Mouse (Mus musculus) gastrocnemius, postnatal 36 days (tissue): ENCODE measurements around the gene Trarg1. TPM values are rescaled to one million over a fixed set of nuclear protein-coding genes. Genes with fewer than 3 reads are reported as not detected.
A peak's percentile ranks its signal among the peaks of the same experiment; 100 is the strongest.
"Not testable (repeated sequence)": the region's sequence is repeated elsewhere in the genome, so short reads cannot be mapped to it uniquely, and the experiment has no call there.

Experiments
- DNase-seq, 2 experiments: peaks; one replicate each; pipeline ENCODE4 v3.0.0; 2022
- intact Hi-C: fragments of 180-260 bp; cut with DNase I; formaldehyde crosslinking; loops from one replicate; pipeline ENCODE4 v1.15.1; 2025
- long read RNA-seq, 2 experiments: library from polyadenylated mRNA; stranded (forward); transcript quantifications; one replicate each; pipeline ENCODE4 v2.0.0; 2021
- total RNA-seq, 2 experiments: library from RNA; stranded (reverse); gene quantifications; 2 replicates each; pipeline ENCODE4 v1.2.3; 2021

Trarg1 gene
- total RNA-seq, result 1 to 10 TPM; 1.0 to 2.1 TPM
- long read RNA-seq, experiment 1, partial matches to known transcripts, result 0 of 1 reads
- long read RNA-seq, experiment 1, other reads (novel, unspliced or antisense), result 1 of 1 reads
- long read RNA-seq, experiment 2, result 0 reads

DNA sequence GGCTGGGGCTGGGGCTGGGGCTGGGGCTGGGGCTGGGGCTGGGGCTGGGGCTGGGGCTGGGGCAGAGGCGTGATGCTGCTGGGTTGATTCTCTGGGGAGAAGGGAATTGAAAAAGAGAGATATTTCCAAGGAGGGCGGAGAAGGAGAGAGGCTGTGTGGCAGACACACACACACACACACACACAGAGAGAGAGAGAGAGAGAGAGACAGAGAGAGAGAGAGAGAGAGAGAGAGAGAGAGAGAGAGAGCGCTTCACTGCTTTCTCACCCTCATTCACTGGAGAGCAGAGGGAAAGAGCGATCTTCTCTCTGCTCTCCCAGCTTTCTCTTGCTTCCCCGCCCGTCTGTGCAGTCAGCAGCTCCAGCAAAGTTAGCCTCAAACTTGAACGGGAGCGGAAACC lies at the start of gene Trarg1:
Trarg1 (plus strand) TSS at position 301 of the 400 bp plus-strand sequence.
- DNase-seq, result not testable (repeated sequence)
- intact Hi-C loops, result loop anchor here (5.0 kb wide), 2 partner anchors 63 to 213 kb away; no protein-coding TSS in a partner anchor

DNA sequence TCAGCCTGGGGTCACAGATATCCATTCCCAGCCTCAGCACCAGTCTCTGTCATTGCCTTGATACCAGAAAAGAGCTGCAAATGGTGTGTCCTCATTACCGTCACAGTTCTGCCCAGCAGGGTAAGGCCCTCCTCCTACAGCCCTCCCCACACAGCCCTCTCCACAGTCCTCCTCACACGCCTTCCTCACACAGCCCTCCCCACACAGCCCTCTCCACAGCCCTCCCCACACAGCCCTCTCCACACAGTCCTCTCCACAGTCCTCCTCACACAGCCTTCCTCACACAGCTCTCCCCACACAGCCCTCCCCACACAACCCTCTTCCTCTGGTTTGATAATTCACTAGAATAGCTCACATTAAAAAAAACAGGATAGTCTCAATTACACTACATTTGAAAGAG lies 49.6 kb upstream of the Trarg1 start:
- DNase-seq, result no peak
- intact Hi-C loops, result no loop called here

DNA sequence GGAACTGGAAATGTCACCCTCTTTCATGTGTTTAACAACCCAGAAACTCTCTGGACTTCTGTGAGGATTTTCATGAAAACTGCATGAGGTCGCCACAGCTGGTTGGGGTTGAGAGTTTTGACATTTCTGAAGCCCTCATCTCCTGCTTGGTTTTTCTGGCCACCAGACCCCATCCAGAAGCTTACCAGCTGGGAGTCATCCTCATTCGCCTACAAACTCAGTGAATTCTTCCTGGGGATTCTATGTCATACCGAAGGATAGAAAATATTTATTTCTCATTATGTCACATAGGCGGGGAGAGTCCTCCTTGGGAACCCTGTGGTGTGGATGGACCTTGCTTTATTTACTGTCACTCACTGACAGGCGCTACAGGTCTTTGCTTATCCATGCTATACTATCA lies 49.1 kb upstream of the Trarg1 start:
- intact Hi-C loops, result no loop called here
- DNase-seq, result no peak

DNA sequence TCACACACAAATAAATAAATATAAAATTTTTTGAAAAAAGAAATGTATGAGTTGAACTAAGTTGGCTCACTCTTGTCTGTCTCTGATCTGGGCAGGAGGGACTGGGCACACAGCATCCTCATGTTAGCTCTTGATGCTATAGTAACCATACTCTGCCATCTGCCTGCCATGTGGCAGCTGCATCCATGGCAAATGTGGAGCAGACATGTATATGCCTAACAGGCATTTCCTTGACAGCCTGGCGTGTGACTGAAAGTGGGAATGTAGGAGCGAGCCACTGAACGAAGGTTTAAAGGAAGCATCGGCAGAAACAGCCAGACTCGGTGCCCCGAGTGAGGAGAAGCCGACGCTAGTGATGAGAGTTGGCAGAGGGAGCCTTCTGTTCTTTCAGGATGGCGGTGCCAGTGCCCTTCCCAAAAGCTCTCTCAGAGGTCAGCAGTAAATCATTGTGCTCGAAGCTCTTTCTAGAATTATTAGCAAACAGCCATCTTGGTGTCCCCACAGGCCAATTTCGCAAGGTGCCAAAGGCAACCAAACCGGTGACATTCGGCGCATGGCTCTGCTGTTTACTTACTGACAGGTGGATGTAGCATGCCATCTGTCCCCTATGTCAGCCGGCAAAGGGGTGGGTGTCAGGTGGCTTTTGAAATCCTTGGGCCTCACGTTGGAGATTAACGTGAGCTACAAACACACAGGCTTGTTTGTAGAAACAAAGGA lies 40.2 kb upstream of the Trarg1 start:
- no peak for DNase-seq
- intact Hi-C loops, result no loop called here

DNA sequence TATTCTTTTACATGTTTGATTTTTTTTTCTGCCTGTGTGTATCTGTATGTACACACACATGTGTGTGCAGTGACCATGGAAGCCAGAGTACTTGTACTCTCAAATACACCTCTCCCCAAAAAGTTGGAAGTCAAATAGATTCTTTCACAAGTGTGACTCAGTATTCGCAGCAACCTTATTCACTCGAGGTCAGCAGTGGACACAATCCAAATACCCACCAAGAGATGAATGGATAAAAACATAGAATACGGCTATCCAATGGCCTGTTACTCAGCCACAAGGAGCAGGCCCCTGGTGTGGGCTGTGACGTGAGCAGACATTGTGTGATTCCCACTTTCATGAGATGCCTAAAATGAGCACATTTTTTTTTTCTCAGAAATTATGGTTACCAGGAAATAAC lies 39.4 kb upstream of the Trarg1 start:
- no peak for DNase-seq
- intact Hi-C loops, result no loop called here

DNA sequence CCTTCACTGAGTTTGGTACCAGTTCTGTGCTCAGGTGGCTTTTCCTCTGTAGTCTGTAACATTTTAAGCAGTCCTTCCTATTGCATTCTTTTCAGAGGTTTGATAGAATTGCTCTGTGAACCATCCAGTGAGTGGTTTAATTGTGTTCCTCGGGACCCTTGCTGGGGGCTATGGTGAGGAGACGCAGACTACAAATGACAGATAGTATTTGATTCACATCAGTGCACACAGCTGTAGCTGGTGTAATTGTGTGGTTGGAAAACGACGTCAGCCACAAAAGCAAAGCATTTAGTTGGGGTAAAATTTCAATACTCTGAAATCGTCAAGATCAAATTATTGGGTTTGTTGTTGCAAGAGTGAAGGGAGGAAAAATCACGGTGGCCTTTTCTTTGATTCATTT lies 35.4 kb upstream of the Trarg1 start:
- DNase-seq, result no peak
- intact Hi-C loops, result no loop called here

DNA sequence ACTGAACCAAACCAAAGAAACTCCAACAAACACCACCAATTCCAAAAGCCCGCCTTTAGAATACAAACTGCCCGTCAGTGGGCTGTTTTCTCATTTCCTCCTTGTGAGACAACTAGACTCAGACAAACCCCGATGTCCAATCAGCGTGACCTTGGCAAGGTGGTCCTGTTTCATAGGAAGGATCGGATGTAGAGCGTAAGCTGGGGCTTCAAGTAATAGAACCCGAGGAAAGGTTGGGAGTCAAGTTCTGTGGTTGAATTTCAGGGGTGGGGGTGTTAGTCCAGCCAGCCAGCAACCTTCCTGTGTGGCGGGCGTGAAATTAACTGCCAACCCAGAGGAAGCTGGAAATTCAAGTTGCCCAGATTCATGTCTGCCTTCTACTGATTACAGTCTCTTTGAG lies 34.6 kb upstream of the Trarg1 start:
- intact Hi-C loops, result loop anchor here (5.0 kb wide), 1 partner anchor 123 kb away; no protein-coding TSS in a partner anchor
- DNase-seq, result no peak

DNA sequence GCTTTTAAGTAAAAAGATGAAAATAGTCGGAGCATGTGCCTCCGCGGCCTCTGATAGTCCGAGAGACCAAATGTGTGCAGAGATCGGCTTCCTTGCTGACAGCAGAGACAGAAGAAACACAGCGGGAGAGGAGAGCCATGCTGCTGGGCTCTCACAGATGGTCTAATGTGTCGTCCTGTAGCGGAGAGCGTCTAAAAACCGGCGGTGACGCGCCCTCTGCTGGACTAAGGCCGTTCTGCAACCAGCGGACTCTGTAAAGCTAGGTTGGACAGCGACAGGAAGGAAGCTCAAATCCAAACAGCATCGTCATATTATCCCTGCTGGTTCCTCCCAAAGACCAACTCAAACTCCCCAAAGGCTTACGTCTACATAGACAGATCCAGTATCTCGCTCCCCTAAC lies 33.7 kb upstream of the Trarg1 start:
- intact Hi-C loops, result loop anchor here (5.0 kb wide), 1 partner anchor 124 kb away; no protein-coding TSS in a partner anchor
- DNase-seq, result peak; percentile 76 to 88

DNA sequence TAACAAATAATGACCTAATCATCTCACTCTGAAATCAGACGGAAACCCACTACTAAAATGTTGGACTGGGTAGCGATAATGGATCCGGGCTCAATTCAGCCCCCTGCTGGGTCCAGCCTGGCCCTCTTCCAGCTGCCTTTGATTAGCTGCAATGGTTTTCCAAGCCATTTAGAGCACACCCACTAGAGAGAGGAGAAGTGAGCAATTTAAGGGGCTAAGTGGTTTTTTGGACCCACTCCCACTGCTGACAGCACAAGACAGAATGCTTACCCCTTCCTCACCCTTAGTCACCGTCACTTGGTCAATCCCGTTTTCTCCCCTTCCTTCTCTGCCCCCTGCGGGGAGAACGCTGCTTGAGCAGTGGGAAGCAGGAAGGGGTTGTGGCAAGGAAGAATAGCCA lies 32.5 kb upstream of the Trarg1 start:
- no peak for DNase-seq
- intact Hi-C loops, result loop anchor here (5.0 kb wide), 1 partner anchor 125 kb away; no protein-coding TSS in a partner anchor

DNA sequence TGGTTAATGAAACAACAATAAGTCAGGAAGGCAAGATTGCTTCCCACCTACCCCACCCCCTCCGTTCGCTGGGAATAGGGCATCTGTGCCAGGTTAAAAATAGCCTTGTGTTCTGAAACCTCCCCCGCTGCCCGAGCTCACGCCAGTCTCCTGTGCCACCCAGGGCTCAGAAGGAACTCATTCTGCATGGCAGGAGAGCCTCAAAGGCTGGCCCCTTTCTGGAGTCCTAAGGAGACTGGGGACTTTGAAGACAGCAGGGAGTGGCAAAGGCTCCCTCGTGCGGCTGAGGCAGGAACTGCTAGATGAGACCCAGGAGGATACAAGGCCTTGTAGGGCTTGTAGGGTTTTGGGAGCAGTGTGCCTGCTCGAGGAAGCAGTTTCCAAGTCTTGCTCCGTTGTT lies 32.1 kb upstream of the Trarg1 start:
- intact Hi-C loops, result loop anchor here (5.0 kb wide), 1 partner anchor 125 kb away; no protein-coding TSS in a partner anchor
- DNase-seq, result peak; percentile 50 to 62

DNA sequence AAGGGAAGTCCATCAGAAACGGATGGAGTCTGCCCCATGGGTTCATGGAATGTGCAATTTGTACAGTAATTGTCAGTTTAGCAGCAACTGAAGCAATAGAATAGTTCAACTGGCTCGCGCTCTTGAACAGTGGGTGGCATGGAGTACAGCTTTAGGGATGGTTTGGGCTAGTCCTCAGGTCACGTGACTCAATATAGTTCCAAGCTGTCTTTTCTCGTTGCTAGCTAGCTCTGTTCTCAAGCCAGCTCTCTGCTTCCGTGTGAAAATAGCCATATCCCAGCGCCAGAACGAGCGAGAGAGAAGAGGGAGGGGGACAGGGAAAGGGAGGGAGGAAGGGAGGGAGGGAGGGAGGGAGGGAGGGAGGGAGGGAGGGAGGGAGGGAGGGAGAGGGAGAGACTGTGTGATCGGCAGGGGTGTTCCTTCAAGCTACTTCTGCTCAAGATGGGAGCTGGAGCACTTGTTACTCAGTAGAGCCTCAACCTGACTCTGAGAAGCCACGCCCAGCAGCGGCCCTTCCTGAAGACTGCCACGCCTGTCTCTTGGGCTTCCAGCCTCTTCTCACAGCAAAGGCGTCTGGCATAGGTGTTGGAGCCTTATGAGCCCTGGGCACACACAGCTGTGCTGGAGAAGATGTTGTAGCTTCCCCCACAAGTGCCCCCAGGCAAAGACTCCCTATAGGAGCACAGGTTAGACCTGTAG lies 28.6 kb upstream of the Trarg1 start:
- intact Hi-C loops, result no loop called here
- DNase-seq, result no peak

DNA sequence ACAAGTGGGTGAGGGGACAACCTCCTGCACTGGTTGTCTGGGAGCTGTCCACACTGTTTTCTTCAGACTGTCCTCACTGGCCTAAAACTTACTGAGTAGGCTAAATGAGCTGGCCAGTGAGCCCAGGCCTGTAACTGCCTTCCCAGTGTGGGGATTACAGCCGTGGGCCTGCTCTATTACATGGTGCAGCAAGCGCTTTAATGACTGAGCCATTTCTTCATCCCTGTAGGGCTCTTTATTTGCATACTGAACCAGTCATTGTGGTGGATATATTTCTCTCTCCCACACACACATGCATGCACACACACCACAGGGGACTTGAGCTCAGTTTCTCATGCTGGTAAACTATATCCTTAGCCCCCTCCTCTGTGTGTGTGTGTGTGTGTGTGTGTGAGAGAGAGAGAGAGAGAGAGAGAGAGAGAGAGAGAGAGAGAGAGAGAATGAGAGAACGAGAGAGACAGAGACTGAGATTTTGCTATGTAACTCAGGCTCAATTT lies 26.7 kb upstream of the Trarg1 start:
- DNase-seq, result no peak
- intact Hi-C loops, result no loop called here

DNA sequence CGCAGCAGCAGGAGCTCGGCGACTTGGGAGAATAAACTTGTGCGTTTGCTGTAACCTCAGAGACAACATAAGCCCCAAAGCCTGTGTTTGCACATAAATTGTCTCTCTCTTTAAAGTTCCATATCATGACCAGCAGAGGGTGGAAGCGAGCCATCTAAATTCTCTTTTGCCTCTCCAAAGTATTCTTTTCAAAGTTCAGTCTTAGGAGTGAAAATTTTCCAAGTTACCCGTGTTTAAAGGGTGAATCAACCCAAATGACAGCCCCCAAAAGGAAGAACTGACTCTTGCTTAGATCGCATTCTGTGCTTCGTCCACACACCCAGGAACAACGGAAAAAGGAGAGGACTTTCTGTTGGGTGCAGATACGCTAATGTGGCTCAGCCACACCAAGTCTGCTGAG lies 24.5 kb upstream of the Trarg1 start:
- no peak for DNase-seq
- intact Hi-C loops, result no loop called here

DNA sequence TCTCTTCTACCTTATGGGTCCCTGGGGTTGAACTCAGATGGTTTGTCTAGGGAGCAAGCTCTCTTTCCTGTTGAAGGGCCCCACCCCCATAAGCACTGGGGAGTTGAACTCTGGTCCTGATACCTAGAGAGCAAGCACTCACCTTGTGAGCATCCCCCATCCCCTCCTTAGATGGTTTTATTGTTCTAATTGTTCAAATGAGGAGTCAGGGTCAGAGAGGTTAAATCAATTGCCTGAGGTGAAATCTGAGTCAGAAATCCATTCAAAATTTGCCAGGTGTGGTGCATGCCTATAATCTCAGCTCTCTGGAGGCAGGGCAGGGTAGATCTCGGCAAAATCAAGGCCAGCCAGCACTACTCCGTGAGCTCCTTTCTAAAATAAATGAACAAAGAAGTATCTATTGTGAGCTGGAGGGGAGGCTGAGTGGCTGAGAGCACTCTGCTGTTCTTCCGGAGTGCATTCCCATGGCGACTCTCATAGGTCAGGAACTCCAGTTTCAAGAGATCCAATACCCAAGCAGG lies 22.1 kb upstream of the Trarg1 start:
- no peak for DNase-seq
- intact Hi-C loops, result no loop called here

DNA sequence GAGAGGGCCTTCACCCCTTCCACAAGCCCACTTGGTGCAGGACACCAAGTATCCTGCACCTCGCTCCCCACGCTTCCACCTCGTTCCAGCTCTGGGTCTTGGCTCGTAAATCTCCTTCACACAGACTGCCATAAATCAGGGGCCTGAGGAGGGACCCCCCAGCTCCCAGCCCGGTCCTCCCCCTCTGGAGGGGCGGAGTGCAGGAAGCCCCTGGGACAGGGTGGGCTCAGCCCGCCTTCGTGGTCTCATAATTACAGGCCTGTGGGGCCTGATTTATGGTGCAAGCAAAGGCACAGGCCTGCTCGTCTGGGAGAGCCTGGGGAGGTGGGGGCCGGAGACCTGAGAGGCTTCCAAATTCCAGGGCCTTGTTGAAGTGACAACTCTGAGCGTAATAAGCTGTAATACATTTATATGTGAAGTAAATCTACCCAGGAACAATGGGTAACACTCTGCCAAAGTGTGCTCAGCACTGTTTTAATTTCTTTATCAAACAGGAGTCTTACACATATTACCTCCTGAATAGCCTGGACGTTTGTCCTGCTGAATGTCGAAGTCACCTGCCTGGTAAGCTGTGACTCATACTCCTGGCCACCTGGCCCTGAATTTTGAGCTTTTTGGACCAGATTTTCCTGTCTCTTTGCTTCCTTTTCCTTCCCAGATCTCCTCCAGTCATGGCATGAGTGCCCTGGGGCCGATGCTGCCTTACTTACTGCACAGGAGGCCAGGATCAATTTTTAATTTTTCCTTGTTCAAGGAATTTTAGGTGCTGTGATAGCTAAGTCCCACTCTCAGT lies 20.3 kb upstream of the Trarg1 start:
- no peak for DNase-seq
- intact Hi-C loops, result no loop called here

DNA sequence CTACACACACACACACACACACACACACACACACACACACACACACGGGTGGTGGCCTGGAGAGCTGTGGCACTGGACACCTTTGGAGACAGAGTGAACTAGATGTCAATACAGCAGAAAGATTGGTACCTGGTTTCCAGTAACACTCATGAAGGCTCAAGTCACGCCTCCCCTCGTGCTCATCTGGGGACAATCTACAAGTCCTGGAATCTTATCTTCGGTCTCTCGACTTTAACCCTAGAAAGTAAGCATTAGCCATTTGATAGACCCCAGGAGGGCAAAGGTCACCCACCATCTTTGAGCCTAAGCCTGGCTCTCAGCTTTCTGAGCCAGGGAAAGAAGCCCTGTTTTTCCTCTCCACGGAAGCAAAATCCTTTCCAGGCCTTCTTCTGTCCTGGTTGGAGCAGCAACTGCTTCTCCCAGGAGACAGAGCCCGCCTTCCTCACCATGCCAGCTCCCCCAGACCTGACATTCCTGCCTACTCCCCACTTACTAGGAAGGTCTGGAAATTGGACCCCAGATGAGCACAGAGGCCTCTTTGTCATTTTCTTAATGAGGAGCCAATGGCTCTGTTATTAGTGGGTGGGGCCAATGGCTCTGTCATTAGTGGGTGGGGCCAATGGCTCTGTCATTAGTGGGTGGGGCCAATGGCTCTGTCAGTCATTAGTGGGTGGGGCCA lies 17.7 kb upstream of the Trarg1 start:
- intact Hi-C loops, result no loop called here
- DNase-seq, result no peak

DNA sequence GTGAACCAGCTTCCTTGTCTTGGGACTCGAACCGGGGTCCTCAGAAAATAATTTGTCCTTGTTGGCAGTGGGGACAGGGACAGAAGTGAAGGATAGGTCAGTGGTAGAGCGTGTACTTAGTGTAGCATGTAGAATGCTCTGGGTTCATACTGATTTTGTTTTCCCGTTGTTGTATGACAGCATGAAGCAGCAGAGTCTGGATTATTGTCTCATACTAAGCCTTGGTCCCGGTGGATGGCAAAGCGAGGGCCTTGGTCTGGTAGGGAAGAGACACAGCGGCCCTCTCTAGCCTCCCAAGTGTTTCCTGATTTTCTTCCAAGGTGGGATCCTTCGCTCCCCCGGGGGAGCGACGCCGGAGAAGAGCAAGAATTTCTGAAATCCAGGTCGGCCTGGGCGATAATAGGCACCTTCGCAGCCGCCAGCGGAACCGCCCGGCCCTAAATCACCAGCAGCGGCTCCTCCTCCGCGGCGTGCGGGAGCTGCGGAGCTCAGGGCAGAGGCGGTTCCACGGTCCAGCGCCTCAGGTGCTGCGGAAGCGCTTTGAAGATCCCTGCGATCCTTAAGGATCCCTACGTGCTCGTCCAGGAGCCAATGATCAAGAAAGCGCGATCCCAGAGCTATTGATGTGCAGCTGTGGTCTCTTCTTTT lies 13.5 kb upstream of the Trarg1 start:
- DNase-seq, result no peak
- intact Hi-C loops, result no loop called here

DNA sequence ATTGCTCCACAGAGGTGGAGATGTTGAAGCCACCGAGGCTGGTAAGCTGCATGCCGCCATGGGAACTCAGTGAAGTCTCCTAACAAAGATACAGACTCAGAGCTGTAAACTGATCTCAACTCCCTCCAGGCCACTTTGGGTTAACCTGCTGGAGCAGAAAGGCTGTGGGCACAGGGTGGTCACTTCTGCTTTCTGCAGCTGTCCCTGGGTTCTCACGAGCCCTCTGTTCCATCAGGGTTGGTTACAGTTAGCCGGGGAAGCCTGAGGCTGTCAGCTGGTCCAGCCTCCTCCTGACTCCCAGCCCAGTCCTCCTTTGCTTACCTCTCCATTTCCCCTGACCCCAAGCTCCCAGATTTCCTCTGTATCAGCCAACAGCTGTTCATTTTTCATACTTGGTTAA lies 11.8 kb upstream of the Trarg1 start:
- DNase-seq, result no peak
- intact Hi-C loops, result no loop called here

DNA sequence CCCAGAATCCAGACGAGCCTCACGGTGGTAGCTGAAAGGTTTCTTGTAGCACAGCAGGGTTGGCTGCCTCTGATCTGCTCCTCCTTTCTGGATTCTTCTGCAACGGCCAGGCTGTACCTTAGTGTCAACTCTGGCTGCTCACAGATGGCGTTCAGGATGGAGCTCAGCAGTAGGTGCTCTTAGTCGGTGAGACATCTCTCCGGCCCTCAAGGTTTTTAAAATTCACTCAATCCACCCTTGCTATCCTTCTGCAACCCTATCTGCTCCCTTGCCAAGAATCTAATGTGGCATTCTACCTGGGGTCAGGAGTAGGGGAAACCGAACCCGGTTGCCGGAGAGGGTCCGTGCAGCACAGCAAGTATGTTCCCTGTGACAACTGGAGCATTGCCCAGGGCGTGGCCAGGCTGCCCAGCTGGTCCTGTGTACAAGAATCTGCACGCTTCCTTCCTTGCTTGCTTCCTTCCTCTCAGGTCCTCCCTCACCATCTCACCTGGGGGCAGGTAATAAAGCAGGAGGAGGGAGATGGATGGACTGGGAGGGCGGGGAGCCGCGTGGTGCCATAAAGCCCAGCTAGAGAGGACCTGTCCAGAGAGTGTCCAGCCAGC lies 7.6 kb upstream of the Trarg1 start, which contains the start of gene Bhlha9:
Bhlha9 (plus strand) TSS at position 600 of the 605 bp plus-strand sequence.
- intact Hi-C loops, result no loop called here
- no peak for DNase-seq
